Mouse (Mus musculus): ENCODE results near the gene Rassf1. TPM values are rescaled to one million over a fixed set of nuclear protein-coding genes. Genes with fewer than 3 reads are reported as not detected.

Rassf1 gene
- polyA plus RNA-seq, 1 experiment: 63.4 TPM

DNA sequence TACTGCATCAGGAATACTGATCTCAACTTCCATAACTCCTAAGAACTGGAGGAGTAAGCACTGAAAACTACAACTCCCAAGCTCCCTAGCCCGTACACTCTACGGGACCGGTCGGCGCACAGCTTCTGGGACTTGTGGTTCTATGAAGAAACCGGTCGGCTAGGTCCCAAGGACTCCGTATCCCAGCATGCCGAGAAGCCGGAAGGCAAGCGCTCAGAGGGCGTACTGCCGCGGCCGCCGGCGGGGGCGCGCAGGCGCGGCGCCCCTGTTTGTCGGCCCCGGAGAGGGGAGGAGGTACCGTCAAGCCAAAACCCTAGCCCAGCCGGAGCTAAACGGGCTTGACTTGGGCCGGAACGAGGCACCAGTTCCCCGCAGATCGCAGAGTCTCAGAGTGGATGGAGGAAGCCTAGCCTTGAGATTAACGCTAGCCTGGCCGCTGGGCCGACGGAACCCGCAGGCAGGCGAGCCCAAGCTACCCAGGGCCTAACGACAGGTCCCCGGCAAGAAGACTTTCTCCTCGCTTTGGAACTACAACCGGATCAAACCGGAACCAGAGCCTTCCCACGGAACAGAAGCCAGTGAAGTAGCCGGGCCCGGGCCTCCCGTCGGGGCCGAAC is 17.5 kb upstream of the Rassf1 start, which contains the start of gene Tmem115:
Gene Tmem115, plus strand, starts transcription at position 155 of the 617 bp plus-strand sequence.
- peak within 1 kb of the TSS; percentile 99 for H3K4me3 ChIP-seq (ENCODE audit: control insufficient read depth, low read depth, low read length)
- no peaks in the 10 kb centered on the region for H3K27me3 ChIP-seq (ENCODE audit: control insufficient read depth, insufficient read depth, low read length)
- H3K36me3 ChIP-seq (ENCODE audit: control insufficient read depth, insufficient read depth, low read length): no peaks in the 10 kb centered on the region; the same call in none of the 2 replicates
- H3K4me1 ChIP-seq (ENCODE audit: control insufficient read depth, insufficient read depth, low read length): peaks cover 12% of the 10 kb centered on the region
- H3K27ac ChIP-seq (ENCODE audit: control insufficient read depth, insufficient read depth, low read depth, low read length): peak within 1 kb of the TSS; percentile 99
- TF ChIP-seq CTCF (IDR thresholded peaks at IDR 0.05; ENCODE audit: control insufficient read depth, insufficient read depth, insufficient replicate concordance, low read depth, low read length): 0 out of 2 replicates have a peak, but pooled peaks have one; percentile 1
- TF ChIP-seq POLR2A (IDR thresholded peaks at IDR 0.05; ENCODE audit: control insufficient read depth, low read depth, low read length): peak; percentile 57

DNA sequence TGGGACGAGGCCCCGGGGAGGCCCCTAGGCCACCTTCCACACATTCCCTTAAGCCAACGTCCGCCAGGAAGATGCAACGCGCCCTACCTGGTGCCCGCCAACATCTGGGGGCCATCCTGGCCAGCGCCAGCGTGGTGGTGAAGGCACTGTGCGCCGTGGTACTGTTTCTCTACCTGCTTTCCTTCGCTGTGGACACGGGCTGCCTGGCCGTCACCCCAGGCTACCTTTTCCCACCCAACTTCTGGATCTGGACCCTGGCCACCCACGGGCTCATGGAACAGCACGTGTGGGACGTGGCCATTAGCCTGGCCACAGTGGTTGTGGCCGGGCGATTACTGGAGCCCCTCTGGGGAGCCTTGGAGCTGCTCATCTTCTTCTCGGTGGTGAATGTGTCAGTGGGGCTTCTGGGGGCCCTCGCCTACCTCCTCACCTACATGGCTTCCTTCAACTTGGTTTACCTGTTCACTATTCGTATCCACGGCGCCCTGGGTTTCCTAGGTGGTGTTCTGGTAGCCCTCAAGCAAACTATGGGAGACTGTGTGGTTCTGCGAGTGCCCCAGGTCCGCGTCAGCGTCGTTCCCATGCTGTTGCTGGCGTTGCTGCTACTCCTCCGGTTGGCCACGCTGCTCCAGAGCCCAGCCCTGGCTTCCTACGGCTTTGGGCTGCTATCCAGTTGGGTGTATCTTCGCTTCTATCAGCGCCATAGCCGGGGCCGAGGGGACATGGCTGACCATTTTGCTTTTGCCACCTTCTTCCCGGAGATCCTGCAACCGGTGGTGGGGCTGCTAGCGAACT is 16.8 kb upstream of the Rassf1 start:
- Histone ChIP-seq H3K27ac (ENCODE audit: control insufficient read depth, insufficient read depth, low read depth, low read length) (peak overlapping the region; percentile 99), H3K4me3 (ENCODE audit: control insufficient read depth, low read depth, low read length) (peak overlapping the region; percentile 99), H3K36me3 (ENCODE audit: control insufficient read depth, insufficient read depth, low read length) (no peaks in the 10 kb centered on the region; the same call in none of the 2 replicates), H3K27me3 (ENCODE audit: control insufficient read depth, insufficient read depth, low read length) (no peaks in the 10 kb centered on the region), H3K4me1 (ENCODE audit: control insufficient read depth, insufficient read depth, low read length) (peaks cover 12% of the 10 kb centered on the region)
- TF ChIP-seq POLR2A (IDR thresholded peaks at IDR 0.05; ENCODE audit: control insufficient read depth, low read depth, low read length) (no peak), CTCF (IDR thresholded peaks at IDR 0.05; ENCODE audit: control insufficient read depth, insufficient read depth, insufficient replicate concordance, low read depth, low read length) (0 out of 2 replicates have a peak, but pooled peaks have one; percentile 0)

DNA sequence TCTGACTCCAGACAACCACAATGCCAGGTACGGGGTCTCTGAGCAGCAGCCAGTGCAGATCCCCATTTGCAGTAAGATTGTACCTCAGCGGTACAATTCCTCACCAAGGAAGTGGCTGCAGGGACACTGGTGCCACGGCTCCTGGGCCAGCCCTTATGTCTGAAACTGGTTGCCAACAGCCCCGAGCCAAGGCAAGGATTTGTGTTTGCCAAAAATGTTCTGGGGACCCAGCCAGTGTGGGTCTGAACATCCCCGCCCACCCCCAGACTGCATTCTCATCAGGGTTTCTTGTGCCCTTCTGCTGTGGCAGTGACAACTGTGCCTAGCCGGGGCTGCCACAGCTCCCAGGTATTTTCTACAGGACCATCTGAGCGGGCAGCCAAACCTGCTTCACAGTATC is 13.1 kb upstream of the Rassf1 start:
- TF ChIP-seq CTCF (IDR thresholded peaks at IDR 0.05; ENCODE audit: control insufficient read depth, insufficient read depth, insufficient replicate concordance, low read depth, low read length): no peak
- no peak for TF ChIP-seq POLR2A (IDR thresholded peaks at IDR 0.05; ENCODE audit: control insufficient read depth, low read depth, low read length)
- Histone ChIP-seq H3K27ac (ENCODE audit: control insufficient read depth, insufficient read depth, low read depth, low read length) (no peak overlapping the region), H3K27me3 (ENCODE audit: control insufficient read depth, insufficient read depth, low read length) (no peaks in the 10 kb centered on the region), H3K4me1 (ENCODE audit: control insufficient read depth, insufficient read depth, low read length) (peaks cover 26% of the 10 kb centered on the region), H3K4me3 (ENCODE audit: control insufficient read depth, low read depth, low read length) (no peak overlapping the region), H3K36me3 (ENCODE audit: control insufficient read depth, insufficient read depth, low read length) (no peaks in the 10 kb centered on the region; the same call in none of the 2 replicates)

DNA sequence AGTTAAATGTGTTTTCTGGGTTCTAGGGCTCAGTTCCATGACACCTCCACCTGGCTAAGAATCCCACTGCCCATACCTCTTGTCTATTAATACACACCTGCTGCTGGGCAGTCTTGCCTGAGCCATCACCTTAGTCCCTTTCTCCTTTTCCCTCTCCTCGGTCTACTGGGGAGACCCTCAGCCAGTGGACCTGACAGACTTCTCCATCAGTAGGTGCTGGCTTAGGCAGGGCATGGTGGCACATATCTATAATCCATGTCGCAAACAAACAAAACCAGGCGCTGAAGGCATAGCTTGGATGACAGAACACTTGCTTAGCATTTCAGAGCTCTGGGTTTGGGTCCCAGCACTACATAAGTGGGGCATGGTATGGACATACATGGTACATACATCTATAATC is 12.6 kb upstream of the Rassf1 start:
- H3K4me3 ChIP-seq (ENCODE audit: control insufficient read depth, low read depth, low read length): no peak overlapping the region
- H3K36me3 ChIP-seq (ENCODE audit: control insufficient read depth, insufficient read depth, low read length): no peaks in the 10 kb centered on the region; the same call in none of the 2 replicates
- no peak for TF ChIP-seq POLR2A (IDR thresholded peaks at IDR 0.05; ENCODE audit: control insufficient read depth, low read depth, low read length)
- no peak for TF ChIP-seq CTCF (IDR thresholded peaks at IDR 0.05; ENCODE audit: control insufficient read depth, insufficient read depth, insufficient replicate concordance, low read depth, low read length)
- H3K27ac ChIP-seq (ENCODE audit: control insufficient read depth, insufficient read depth, low read depth, low read length): no peak overlapping the region
- H3K27me3 ChIP-seq (ENCODE audit: control insufficient read depth, insufficient read depth, low read length): no peaks in the 10 kb centered on the region
- peaks cover 26% of the 10 kb centered on the region for H3K4me1 ChIP-seq (ENCODE audit: control insufficient read depth, insufficient read depth, low read length)

DNA sequence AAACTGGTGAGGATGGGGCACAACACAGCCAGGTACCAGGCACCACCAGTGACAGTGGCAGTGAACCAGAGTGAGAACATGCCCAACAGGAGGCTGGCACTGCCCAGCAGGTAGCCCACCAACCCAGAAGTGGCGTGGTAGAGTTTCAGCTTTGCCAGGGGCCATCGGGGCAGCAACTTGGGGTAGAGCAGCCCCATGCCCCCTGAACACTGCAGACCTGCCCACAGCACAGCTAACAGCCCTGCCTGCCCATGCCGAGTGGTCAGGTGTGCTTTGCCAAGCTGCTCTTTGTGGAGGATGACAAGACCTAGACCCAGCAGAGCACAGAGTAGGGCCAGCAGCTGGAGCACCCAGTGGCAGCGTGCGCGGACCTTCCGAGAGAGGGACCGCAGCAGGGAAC is 11.4 kb upstream of the Rassf1 start:
- H3K27ac ChIP-seq (ENCODE audit: control insufficient read depth, insufficient read depth, low read depth, low read length): no peak overlapping the region
- H3K4me1 ChIP-seq (ENCODE audit: control insufficient read depth, insufficient read depth, low read length): peaks cover 20% of the 10 kb centered on the region
- H3K4me3 ChIP-seq (ENCODE audit: control insufficient read depth, low read depth, low read length): peak overlapping the region; percentile 10
- no peaks in the 10 kb centered on the region for H3K27me3 ChIP-seq (ENCODE audit: control insufficient read depth, insufficient read depth, low read length)
- peak; percentile 33; the same call in 1 of the 2 replicates for TF ChIP-seq POLR2A (IDR thresholded peaks at IDR 0.05; ENCODE audit: control insufficient read depth, low read depth, low read length)
- no peak for TF ChIP-seq CTCF (IDR thresholded peaks at IDR 0.05; ENCODE audit: control insufficient read depth, insufficient read depth, insufficient replicate concordance, low read depth, low read length)
- no peaks in the 10 kb centered on the region; the same call in none of the 2 replicates for H3K36me3 ChIP-seq (ENCODE audit: control insufficient read depth, insufficient read depth, low read length)

DNA sequence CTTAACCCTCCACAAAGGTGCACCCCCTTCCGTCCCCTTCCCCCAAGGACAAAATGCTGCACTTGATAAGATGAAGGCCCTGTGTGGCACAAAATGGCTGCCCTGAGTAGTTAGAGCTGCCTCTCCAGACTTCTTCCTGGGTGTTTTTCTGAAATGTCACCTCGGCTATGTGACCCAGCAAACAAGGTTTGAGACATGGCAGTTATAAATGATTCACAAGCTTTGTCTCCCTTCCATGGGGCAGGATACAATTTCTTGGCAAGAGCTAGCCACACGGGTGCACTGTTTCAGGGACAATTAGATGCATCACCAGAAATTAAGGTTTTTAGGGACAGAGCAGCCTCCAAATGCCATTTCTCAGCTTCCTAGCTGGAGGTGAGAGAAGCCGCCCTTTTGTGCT is 10.9 kb upstream of the Rassf1 start:
- Histone ChIP-seq H3K27ac (ENCODE audit: control insufficient read depth, insufficient read depth, low read depth, low read length) (no peak overlapping the region), H3K4me1 (ENCODE audit: control insufficient read depth, insufficient read depth, low read length) (peaks cover 19% of the 10 kb centered on the region), H3K4me3 (ENCODE audit: control insufficient read depth, low read depth, low read length) (peak overlapping the region; percentile 92), H3K36me3 (ENCODE audit: control insufficient read depth, insufficient read depth, low read length) (no peaks in the 10 kb centered on the region; the same call in none of the 2 replicates), H3K27me3 (ENCODE audit: control insufficient read depth, insufficient read depth, low read length) (no peaks in the 10 kb centered on the region)
- TF ChIP-seq POLR2A (IDR thresholded peaks at IDR 0.05; ENCODE audit: control insufficient read depth, low read depth, low read length) (no peak), CTCF (IDR thresholded peaks at IDR 0.05; ENCODE audit: control insufficient read depth, insufficient read depth, insufficient replicate concordance, low read depth, low read length) (no peak)

DNA sequence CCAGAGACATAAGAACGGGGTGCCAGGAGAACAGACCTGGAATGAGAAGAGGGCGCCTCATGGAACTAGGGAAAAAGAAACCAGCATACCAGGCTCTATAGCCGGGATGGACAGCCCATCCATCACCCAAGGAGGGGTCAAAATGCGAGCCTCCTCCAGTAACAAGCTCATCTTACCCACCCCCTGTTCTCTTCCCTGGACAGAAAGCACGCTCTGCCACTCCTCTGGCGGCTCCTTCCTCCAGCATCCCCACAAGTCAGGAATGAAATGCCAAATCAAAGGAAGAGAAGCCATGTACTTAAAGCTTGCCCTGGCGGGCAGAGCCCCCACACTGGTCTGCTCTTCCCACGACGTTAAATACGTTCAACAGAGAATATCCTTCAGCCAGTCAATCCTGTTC is 10.3 kb upstream of the Rassf1 start:
- Histone ChIP-seq H3K4me1 (ENCODE audit: control insufficient read depth, insufficient read depth, low read length) (peaks cover 14% of the 10 kb centered on the region), H3K4me3 (ENCODE audit: control insufficient read depth, low read depth, low read length) (peak overlapping the region; percentile 92), H3K27me3 (ENCODE audit: control insufficient read depth, insufficient read depth, low read length) (no peaks in the 10 kb centered on the region), H3K36me3 (ENCODE audit: control insufficient read depth, insufficient read depth, low read length) (no peaks in the 10 kb centered on the region; the same call in none of the 2 replicates), H3K27ac (ENCODE audit: control insufficient read depth, insufficient read depth, low read depth, low read length) (peak overlapping the region; percentile 85)
- no peak for TF ChIP-seq CTCF (IDR thresholded peaks at IDR 0.05; ENCODE audit: control insufficient read depth, insufficient read depth, insufficient replicate concordance, low read depth, low read length)
- TF ChIP-seq POLR2A (IDR thresholded peaks at IDR 0.05; ENCODE audit: control insufficient read depth, low read depth, low read length): no peak

Data from testis, adult 2 months (tissue).